Mouse (Mus musculus): ENCODE results near the gene Cpsf4.
"Not testable (repeated sequence)": the region's sequence is repeated elsewhere in the genome, so short reads cannot be mapped to it uniquely, and the experiment has no call there.

The Cpsf4 gene

GRCm38 (mm10) chr5:145178461-145178980 lies 11.5 kb downstream of the Cpsf4 start:
- no peak for DNase-seq (ENCODE audit: low read depth, low spot score)

- no peak for DNase-seq (ENCODE audit: low read depth, low spot score)
These were observed 18.2 kb downstream of the Cpsf4 start for GRCm38 (mm10) chr5:145185244-145185643.

GRCm38 (mm10) chr5:145189416-145189815 lies 22.4 kb downstream of the Cpsf4 start:
- no peak for DNase-seq (ENCODE audit: low read depth, low spot score)

GRCm38 (mm10) chr5:145190373-145190772 lies 23.4 kb downstream of the Cpsf4 start:
- no peak for DNase-seq (ENCODE audit: low read depth, low spot score)

GRCm38 (mm10) chr5:145190875-145191798 lies 24.1 kb downstream of the Cpsf4 start:
- peak; percentile 89 for DNase-seq (ENCODE audit: low read depth, low spot score)

GRCm38 (mm10) chr5:145191962-145192361 lies 24.9 kb downstream of the Cpsf4 start, which contains the start of gene Atp5j2:
Gene Atp5j2, minus strand, starts transcription at chr5:145192062.
- no peak for DNase-seq (ENCODE audit: low read depth, low spot score)

GRCm38 (mm10) chr5:145200387-145200786 lies 33.4 kb downstream of the Cpsf4 start:
- no peak for DNase-seq (ENCODE audit: low read depth, low spot score)

GRCm38 (mm10) chr5:145201321-145201991 lies 34.4 kb downstream of the Cpsf4 start, which contains the start of gene Zkscan14:
Gene Zkscan14, minus strand, starts transcription at chr5:145201868.
- DNase-seq (ENCODE audit: low read depth, low spot score): peak; percentile 82

GRCm38 (mm10) chr5:145202446-145202845 lies 35.4 kb downstream of the Cpsf4 start:
- no peak for DNase-seq (ENCODE audit: low read depth, low spot score)

GRCm38 (mm10) chr5:145203936-145204691 lies 37.1 kb downstream of the Cpsf4 start, which contains the start of gene Zkscan5:
Gene Zkscan5, plus strand, starts transcription at chr5:145204562.
- peak; percentile 98 for DNase-seq (ENCODE audit: low read depth, low spot score)

- DNase-seq (ENCODE audit: low read depth, low spot score): no peak
These were observed 38.0 kb downstream of the Cpsf4 start for GRCm38 (mm10) chr5:145205041-145205440.

GRCm38 (mm10) chr5:145207385-145207784 lies 40.4 kb downstream of the Cpsf4 start:
- no peak for DNase-seq (ENCODE audit: low read depth, low spot score)

- no peak for DNase-seq (ENCODE audit: low read depth, low spot score)
These were observed 40.9 kb downstream of the Cpsf4 start for GRCm38 (mm10) chr5:145207954-145208353.

GRCm38 (mm10) chr5:145208391-145208790 lies 41.4 kb downstream of the Cpsf4 start:
- not testable (repeated sequence) for DNase-seq (ENCODE audit: low read depth, low spot score)

GRCm38 (mm10) chr5:145211340-145211739 lies 44.3 kb downstream of the Cpsf4 start:
- DNase-seq (ENCODE audit: low read depth, low spot score): no peak

GRCm38 (mm10) chr5:145212216-145212615 lies 45.2 kb downstream of the Cpsf4 start:
- DNase-seq (ENCODE audit: low read depth, low spot score): no peak

- DNase-seq (ENCODE audit: low read depth, low spot score): no peak
These were observed 46.5 kb downstream of the Cpsf4 start for GRCm38 (mm10) chr5:145213505-145213904.

GRCm38 (mm10) chr5:145214679-145215078 lies 47.7 kb downstream of the Cpsf4 start:
- DNase-seq (ENCODE audit: low read depth, low spot score): no peak

GRCm38 (mm10) chr5:145217746-145218145 lies 50.7 kb downstream of the Cpsf4 start:
- no peak for DNase-seq (ENCODE audit: low read depth, low spot score)

- no peak for DNase-seq (ENCODE audit: low read depth, low spot score)
These were observed 51.2 kb downstream of the Cpsf4 start for GRCm38 (mm10) chr5:145218206-145218605.

GRCm38 (mm10) chr5:145218671-145219070 lies 51.7 kb downstream of the Cpsf4 start:
- no peak for DNase-seq (ENCODE audit: low read depth, low spot score)

Data from skeletal muscle tissue, adult 2 months (tissue).